Mouse (Mus musculus) CH12.LX (cell line): ENCODE measurements around the gene Usp5. TPM values are rescaled to one million over a fixed set of nuclear protein-coding genes. Genes with fewer than 3 reads are reported as not detected.
A peak's percentile ranks its signal among the peaks of the same experiment; 100 is the strongest.
"Not testable (repeated sequence)": the region's sequence is repeated elsewhere in the genome, so short reads cannot be mapped to it uniquely, and the experiment has no call there.

Source experiments
- DNase-seq: peaks from one replicate; pipeline ENCODE4 v3.0.0-alpha.2; 2013; ENCODE audit errors: extremely low read depth
- H3K27ac ChIP-seq: 2 replicates; pipeline ENCODE4 v1.5.1; 2012; ENCODE audit warnings: low read depth, mild to moderate bottlenecking, control low read depth, moderate library complexity; ENCODE audit not compliant: insufficient read depth
- H3K27me3 ChIP-seq: replicated peaks from 2 replicates; pipeline ENCODE3; 2012; ENCODE audit warnings: inconsistent platforms
- H3K36me3 ChIP-seq, 2 experiments: replicated peaks in 1 of 2; 2 replicates each; pipeline versions ENCODE3 to v1.6.1; 2012; ENCODE audit warnings: inconsistent platforms in 1 of 2, low read length in 1 of 2, mild to moderate bottlenecking in 1 of 2, mixed read lengths in 1 of 2, moderate library complexity in 1 of 2; ENCODE audit not compliant: control insufficient read depth in 1 of 2, insufficient read depth in 1 of 2
- H3K4me1 ChIP-seq, 2 experiments: 2 replicates each; pipeline ENCODE4 v1.6.1; 2012; ENCODE audit warnings: inconsistent platforms in 1 of 2, moderate library complexity in 1 of 2; ENCODE audit not compliant: insufficient read depth in 2 of 2, control insufficient read depth in 1 of 2
- H3K4me2 ChIP-seq: 2 replicates; pipeline ENCODE4 v1.6.1; 2012; ENCODE audit warnings: low read depth, mild to moderate bottlenecking, control low read depth; ENCODE audit not compliant: poor library complexity, insufficient read depth, severe bottlenecking
- H3K4me3 ChIP-seq, 3 experiments: fragments of 150-350 bp in 1 of 3; sonication (generic) in 1 of 3; replicated peaks in 1 of 3; 2 replicates each; pipeline versions ENCODE3 to v1.5.1; 2011 to 2012; ENCODE audit warnings: low read depth in 2 of 3, low read length in 2 of 3, mild to moderate bottlenecking in 2 of 3, moderate library complexity in 2 of 3, control low read depth in 1 of 3, improper control_type of control experiment in 1 of 3, inconsistent platforms in 1 of 3, mixed read lengths in 1 of 3; ENCODE audit not compliant: poor library complexity in 1 of 3
- H3K79me2 ChIP-seq: replicated peaks from 2 replicates; pipeline ENCODE4 v1.6.1; 2012; ENCODE audit warnings: mild to moderate bottlenecking, moderate library complexity; ENCODE audit not compliant: control insufficient read depth, poor library complexity, insufficient read depth, severe bottlenecking; ENCODE audit errors: extremely low read depth
- H3K9ac ChIP-seq: 2 replicates; pipeline ENCODE4 v1.6.1; 2012; ENCODE audit warnings: low read depth, mild to moderate bottlenecking, control low read depth, moderate library complexity; ENCODE audit not compliant: insufficient read depth
- H3K9me3 ChIP-seq: replicated peaks from 2 replicates; pipeline ENCODE3; 2012; ENCODE audit warnings: low read length, inconsistent platforms, mixed read lengths
- BHLHE40 ChIP-seq: IDR thresholded peaks from 2 replicates; pipeline ENCODE4 v1.6.1; 2011; ENCODE audit warnings: mild to moderate bottlenecking, low read depth, low read length, improper control_type of control experiment
- CHD1 ChIP-seq: IDR thresholded peaks from 2 replicates; pipeline ENCODE4 v1.6.1; 2012; ENCODE audit warnings: low read depth, low read length, improper control_type of control experiment, inconsistent platforms
- ETS1 ChIP-seq: conservative IDR thresholded peaks from 2 replicates; pipeline ENCODE4 v1.6.1; 2012; ENCODE audit warnings: low read depth, mild to moderate bottlenecking, inconsistent platforms, low read length, improper control_type of control experiment, moderate library complexity
- IRF4 ChIP-seq: IDR thresholded peaks from 2 replicates; pipeline ENCODE4 v1.6.1; 2014; ENCODE audit warnings: low read depth, mild to moderate bottlenecking, inconsistent platforms, low read length, improper control_type of control experiment
- MAFK ChIP-seq: IDR thresholded peaks from 2 replicates; pipeline ENCODE4 v1.6.1; 2011; ENCODE audit warnings: low read length, improper control_type of control experiment; ENCODE audit not compliant: insufficient replicate concordance
- MAX ChIP-seq: IDR thresholded peaks from 2 replicates; pipeline ENCODE4 v1.6.1; 2011; ENCODE audit warnings: low read length, improper control_type of control experiment
- MAZ ChIP-seq: IDR thresholded peaks from 2 replicates; pipeline ENCODE4 v1.6.1; 2012; ENCODE audit warnings: low read depth, mild to moderate bottlenecking, inconsistent platforms, low read length, improper control_type of control experiment, moderate library complexity
- NELFE ChIP-seq: IDR thresholded peaks from 2 replicates; pipeline ENCODE4 v1.6.1; 2011; ENCODE audit warnings: low read depth, low read length, improper control_type of control experiment
- NRF1 ChIP-seq: IDR thresholded peaks from 2 replicates; pipeline ENCODE4 v1.6.1; 2014; ENCODE audit warnings: low read depth, mild to moderate bottlenecking, inconsistent platforms, low read length, improper control_type of control experiment, moderate library complexity
- RAD21 ChIP-seq: IDR thresholded peaks from 2 replicates; pipeline ENCODE4 v1.6.1; 2011; ENCODE audit warnings: low read depth, mild to moderate bottlenecking, low read length, improper control_type of control experiment, moderate library complexity
- TCF12 ChIP-seq: IDR thresholded peaks from 2 replicates; pipeline ENCODE4 v1.6.1; 2014; ENCODE audit warnings: low read depth, mild to moderate bottlenecking, inconsistent platforms, low read length, improper control_type of control experiment
- USF2 ChIP-seq: conservative IDR thresholded peaks from 2 replicates; pipeline ENCODE4 v1.6.1; 2011; ENCODE audit warnings: low read depth, low read length, improper control_type of control experiment
- ZC3H11A ChIP-seq: IDR thresholded peaks from 2 replicates; pipeline ENCODE4 v1.6.1; 2012; ENCODE audit warnings: low read depth, mild to moderate bottlenecking, inconsistent platforms, low read length, improper control_type of control experiment
- dilution Hi-C: fragments of 300-500 bp; cut with MboI; formaldehyde crosslinking; loops from 2 replicates; pipeline ENCODE4 v1.14.3; 2020; ENCODE audit warnings: low sequenced_read_pairs; ENCODE audit not compliant: extremely low pct_unique_long_range_greater_than_20kb, extremely low pct_ligation_motif_present
- in situ Hi-C: fragments of 300-500 bp; cut with MboI; formaldehyde crosslinking; loops from 3 replicates; pipeline ENCODE4 v1.14.3; 2019; ENCODE audit warnings: low sequenced_read_pairs, low pct_ligation_motif_present, low pct_unique_long_range_greater_than_20kb, mixed read lengths
- polyA plus RNA-seq: library from polyadenylated mRNA; unstranded; fragments of >175 nt; gene quantifications from 2 replicates; pipeline ENCODE4 v1.2.1, GENCODE M21; 2012; ENCODE audit warnings: low read depth; ENCODE audit not compliant: insufficient read length
- total RNA-seq, 2 experiments: library from RNA; depleted of rRNA; stranded (reverse); fragments of 300-350 nt in 1 of 2; fragments of >200 nt in 1 of 2; gene quantifications; 2 replicates each; pipeline ENCODE4 v1.2.3; 2012 to 2014

Usp5 gene
- total and polyA plus RNA-seq, 3 experiments = 79.8 to 107 (median 103) TPM

DNA sequence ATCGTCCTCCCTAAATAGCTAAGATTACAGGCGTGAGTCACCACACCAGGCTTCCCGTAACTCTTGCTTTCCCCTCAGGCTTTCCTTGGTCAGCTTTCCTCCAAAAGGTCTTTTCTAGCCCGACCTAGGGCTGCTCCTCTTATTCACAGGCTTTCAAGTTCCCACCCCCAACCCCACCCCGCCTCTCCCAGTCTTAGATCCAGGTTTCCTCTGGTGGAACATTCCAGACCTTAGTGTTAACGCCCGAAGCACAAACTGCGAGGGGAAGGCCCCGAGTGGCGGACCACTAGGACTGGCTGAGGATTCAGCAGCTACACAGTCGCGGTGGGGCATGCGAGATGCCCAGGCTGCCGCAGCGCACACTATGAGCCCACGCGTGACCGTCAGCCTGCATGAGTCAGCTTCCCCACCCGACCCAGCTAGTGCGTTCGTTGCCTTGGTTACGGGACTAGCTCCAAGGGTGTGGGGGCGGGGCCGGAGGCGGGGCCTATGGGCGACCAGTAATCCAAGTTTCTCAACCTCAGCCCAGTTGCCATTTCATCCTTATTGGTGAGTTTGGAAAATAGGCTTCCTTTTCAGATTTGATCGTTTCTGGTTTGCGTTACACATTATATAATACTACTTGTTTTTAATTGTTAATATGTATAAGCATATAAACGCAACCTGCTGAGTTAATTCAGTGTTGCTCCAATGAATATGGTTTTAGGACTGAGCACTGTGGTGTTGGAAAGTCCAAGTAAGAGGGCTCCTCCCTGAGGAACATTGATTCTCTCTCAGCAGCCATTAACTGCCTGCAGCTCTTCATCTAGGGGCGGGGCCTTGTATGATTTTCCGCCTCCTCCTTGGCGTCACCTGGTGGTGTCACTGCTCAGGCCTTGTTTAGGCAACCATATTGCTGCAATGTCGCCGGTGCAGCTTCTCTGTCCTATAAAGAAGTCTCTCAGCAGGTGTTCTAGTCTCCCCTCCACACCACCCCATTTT is 23.7 kb downstream of the Usp5 start (continued):
- no peak for TF ChIP-seq MAFK
- peak; percentile 89 for TF ChIP-seq BHLHE40

DNA sequence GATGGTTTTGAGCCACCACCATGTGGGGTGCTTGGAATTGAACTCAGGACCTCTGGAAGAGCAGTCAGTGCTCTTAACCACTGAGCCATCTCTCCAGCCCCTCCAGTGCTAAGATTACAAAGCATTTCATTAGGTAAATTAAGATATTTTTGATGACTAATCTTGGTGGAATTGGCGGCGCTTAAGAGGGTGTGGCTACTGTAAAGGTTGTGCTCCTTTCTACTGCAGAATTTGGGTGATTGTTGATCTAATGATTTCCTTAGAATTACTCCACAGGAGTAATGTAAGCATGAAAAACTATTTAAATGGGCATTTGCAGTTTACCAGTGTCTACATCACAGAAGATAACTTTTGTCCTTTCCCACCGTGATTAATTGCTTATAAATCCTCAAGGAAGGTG is 24.9 kb downstream of the Usp5 start:
- Histone ChIP-seq H3K36me3 (peaks cover 0 to 21% of the 10 kb centered on the region in 2 experiments), H3K4me3 (no peak overlapping the region)
- in situ Hi-C loops = no loop called here
- dilution Hi-C loops = no loop called here
- TF ChIP-seq USF2 (no peak), IRF4 (no peak), MAZ (no peak), CHD1 (no peak), NRF1 (no peak), MAFK (no peak), ETS1 (no peak), TCF12 (no peak), MAX (no peak), ZC3H11A (no peak), NELFE (no peak), RAD21 (no peak)
- TF ChIP-seq, all 38 proteins: peak for 0
- Histone ChIP-seq H3K9me3 (peaks cover 4% of the 10 kb centered on the region), H3K4me1 (peaks cover 3 to 25% of the 10 kb centered on the region in 2 experiments; a peak in 2 of 4 replicates), H3K9ac (no peak overlapping the region), H3K79me2 (no peaks in the 10 kb centered on the region), H3K4me2 (no peak overlapping the region), H3K27ac (no peak overlapping the region), H3K27me3 (no peaks in the 10 kb centered on the region)
- DNase-seq = no peak

DNA sequence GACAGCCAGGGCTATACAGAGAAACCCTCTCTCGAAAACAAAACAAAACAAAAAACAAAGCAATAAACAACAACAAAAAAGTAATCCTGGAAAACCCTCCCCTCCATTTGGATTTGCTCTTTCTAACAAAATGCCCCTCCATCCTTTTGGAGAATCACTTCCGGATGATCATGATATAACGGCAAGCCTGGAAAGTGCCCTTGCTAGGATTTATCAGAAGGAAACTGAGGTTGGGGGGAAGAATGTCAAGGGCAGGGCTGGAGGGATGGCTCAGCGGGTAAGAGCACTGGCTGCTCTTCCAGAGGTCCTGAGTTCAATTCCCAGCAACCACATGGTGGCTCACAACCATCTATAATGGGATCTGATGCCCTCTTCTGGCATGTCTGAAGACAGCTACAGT is 25.6 kb downstream of the Usp5 start:
- in situ Hi-C loops, H3K4me3 ChIP-seq, H3K79me2 ChIP-seq, H3K27ac ChIP-seq, H3K9ac ChIP-seq, DNase-seq, H3K4me2 ChIP-seq, dilution Hi-C loops, H3K9me3 ChIP-seq, H3K27me3 ChIP-seq: not testable (repeated sequence)
- H3K4me1 ChIP-seq = peaks cover 3 to 21% of the 10 kb centered on the region in 2 experiments; a peak in 2 of 4 replicates
- H3K36me3 ChIP-seq = peaks cover 0 to 14% of the 10 kb centered on the region in 2 experiments
